Mouse (Mus musculus): Measurements from ENCODE around the gene Psmb5. TPM values are rescaled to one million over a fixed set of nuclear protein-coding genes. Genes with fewer than 3 reads are reported as not detected.

The Psmb5 gene
- 100 to 1,000 TPM; 211 to 215 TPM for total RNA-seq (2021)
- long read RNA-seq, experiment 1, transcript Psmb5-201 (3 exons, 899 nt) = major isoform, 127 of 131 reads
- long read RNA-seq, experiment 1, partial matches to known transcripts = 4 of 131 reads
- long read RNA-seq, experiment 1, other reads (novel, unspliced or antisense) = 0 of 131 reads
- long read RNA-seq, experiment 2, transcript Psmb5-201 (3 exons, 899 nt) = major isoform, 288 of 295 reads
- long read RNA-seq, experiment 2, partial matches to known transcripts = 6 of 295 reads
- long read RNA-seq, experiment 2, other reads (novel, unspliced or antisense) = 1 of 295 reads

DNA sequence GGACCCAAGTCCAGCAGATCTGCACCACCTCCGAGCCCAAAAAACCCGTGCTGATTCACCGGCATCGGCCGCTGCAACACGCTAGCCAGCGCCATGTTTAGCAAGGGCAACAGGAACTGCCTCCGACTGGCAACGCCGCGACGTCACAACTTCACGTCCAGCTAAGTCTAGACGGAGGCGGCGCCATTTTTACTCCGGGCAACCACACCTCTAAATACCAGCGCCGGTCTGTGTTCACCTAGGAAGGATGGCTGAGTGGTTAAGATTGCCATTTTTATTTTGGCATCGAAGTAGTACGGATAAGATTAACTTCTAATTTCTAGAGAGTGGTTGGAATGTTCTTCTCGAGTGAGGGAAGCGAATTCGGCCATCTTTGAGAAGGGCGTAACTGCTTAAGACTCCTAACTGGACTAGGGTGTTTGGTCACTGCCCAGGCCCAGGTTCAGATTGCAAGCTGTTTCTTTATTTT, at the start of gene Psmb5:
Gene Psmb5 (minus strand): TSS at position 126 of the 469 bp plus-strand sequence.
- DNase-seq (ENCODE audit: low spot score in 2 of 2) = peak; percentile 92 to 95

GRCm38 (mm10) chr14:54664477-54665222, 46.8 kb upstream of the Psmb5 start:
- DNase-seq (ENCODE audit: low spot score in 2 of 2) = no peak

- DNase-seq (ENCODE audit: low spot score in 2 of 2) = no peak
These were observed 42.2 kb upstream of the Psmb5 start for GRCm38 (mm10) chr14:54660009-54660408.

DNA sequence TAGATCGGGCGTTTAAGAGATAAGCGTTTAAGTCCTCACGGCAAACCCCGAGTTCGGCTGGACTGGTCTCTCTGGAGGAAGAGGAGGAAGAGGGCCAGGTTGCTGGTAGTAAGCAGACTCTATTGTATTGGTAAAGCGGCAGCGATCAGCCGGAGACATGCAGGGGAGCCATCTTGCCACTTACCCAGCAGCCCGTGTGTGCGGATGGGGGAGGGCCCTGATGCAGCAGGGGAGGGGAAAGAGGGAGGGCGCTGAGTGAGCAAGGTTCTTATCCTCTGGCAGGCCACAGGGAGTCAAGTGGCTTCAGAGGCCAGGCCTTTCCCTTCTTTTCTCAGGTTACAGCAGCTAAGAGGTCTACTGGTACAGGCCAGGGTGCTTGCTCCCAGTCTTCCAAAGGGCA, 35.7 kb upstream of the Psmb5 start:
- peak; percentile 76 to 86 for DNase-seq (ENCODE audit: low spot score in 2 of 2)

DNA sequence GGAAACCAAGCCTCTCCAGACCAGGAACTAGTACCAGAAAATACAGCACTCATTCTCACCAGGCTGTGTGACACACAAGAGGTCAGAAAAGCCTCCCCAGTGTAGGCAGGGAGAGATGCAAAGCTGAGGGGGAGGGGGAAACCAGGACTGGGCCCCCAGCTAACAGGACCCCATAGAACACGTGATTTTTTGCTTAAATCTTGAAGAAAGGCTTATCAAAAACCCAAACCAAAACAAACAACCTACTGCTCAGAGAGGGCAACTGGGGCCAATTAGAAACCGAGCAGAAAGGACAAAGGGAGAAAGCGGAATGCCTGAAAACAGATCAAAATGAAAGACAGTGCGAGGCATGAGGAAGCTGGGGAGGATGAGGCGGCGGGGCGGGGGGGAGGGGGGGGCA, 35.0 kb upstream of the Psmb5 start:
- no peak for DNase-seq (ENCODE audit: low spot score in 2 of 2)

- no peak for DNase-seq (ENCODE audit: low spot score in 2 of 2)
These were observed 33.7 kb upstream of the Psmb5 start for GRCm38 (mm10) chr14:54651556-54651955.

DNA sequence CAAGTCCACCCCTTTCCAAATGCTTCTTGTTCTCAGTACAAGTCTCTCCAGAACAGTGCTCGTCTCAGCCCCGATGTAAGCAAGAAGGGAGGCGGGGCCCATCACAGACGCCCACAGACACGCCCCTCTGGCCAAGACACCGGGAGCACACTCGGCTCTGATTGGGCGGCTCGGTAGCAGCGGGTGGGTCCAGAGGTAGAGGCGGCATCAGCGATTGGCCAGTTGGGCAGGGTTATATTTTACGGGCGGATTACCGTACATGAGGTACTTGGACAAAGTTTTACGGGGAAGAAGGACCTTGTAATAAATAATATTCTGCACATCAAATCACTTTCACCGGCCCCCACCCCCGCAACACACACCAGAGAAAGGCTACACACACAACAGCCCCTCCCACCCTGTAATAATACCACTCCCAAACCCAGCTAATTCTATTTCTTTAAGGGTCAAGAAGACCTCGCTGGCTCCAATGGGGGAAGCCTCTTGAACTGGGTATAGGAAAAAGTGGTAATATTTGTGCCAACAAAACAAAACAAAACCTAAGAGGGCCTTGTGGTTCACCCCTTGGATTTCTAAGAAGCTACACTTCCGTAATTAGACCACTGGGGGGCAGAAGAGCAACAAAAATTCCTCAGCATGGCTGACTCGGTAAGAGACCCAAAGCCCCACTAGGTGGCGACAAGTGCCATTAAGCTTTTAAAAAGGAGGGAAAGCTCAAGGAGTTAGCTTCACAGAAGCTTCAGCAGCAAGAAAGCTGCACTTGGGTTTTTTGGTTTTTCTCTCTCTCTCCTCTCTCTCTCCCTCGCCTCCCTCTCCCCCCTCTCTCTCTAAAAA, 33.0 kb upstream of the Psmb5 start:
- peak; percentile 71 to 91 for DNase-seq (ENCODE audit: low spot score in 2 of 2)

DNA sequence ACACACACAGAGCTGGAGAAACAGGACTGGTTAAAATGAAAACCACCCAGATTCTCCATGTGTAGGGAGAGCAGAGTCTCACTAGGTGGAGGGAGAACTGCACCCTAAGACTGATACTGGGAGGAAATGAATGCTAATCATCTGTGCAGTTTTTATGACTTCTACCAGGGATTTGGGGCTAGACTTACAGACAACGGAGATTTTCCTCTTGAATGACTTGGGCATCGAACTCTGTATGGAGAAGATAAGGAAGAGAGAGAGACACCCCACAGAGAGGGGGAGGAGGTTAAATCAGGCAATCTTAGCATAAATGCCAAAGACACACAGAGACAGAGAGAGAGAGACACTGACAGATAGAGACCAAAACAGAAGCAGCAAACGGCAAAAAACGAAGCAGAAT, 30.1 kb upstream of the Psmb5 start:
- no peak for DNase-seq (ENCODE audit: low spot score in 2 of 2)

GRCm38 (mm10) chr14:54646898-54647636, 29.2 kb upstream of the Psmb5 start:
- DNase-seq (ENCODE audit: low spot score in 2 of 2) = no peak

DNA sequence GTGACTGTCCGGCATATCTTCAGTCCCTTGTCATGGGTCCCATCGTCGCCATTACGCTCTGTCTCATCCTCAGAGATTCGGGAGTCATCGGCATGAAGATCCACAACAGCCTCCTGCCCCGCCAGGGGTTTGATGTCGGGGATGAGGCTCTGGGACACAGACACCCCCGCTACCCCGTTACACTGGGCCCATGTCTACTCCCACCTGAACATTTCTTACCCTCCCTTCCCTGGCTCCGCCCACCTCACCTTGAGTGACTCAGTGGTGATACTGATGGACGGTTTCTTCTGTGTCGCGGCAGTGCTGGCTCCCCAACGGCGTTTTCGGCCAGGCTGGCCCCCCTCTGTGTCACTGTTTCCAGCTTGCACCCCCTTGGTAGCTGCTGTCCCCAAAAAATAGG, 28.6 kb upstream of the Psmb5 start:
- no peak for DNase-seq (ENCODE audit: low spot score in 2 of 2)

GRCm38 (mm10) chr14:54644294-54644693, 26.5 kb upstream of the Psmb5 start:
- no peak for DNase-seq (ENCODE audit: low spot score in 2 of 2)

GRCm38 (mm10) chr14:54643011-54643410, 25.2 kb upstream of the Psmb5 start:
- DNase-seq (ENCODE audit: low spot score in 2 of 2) = no peak

GRCm38 (mm10) chr14:54642224-54642944, 24.6 kb upstream of the Psmb5 start:
- DNase-seq (ENCODE audit: low spot score in 2 of 2) = no peak

GRCm38 (mm10) chr14:54641305-54641969, 23.6 kb upstream of the Psmb5 start, which contains the start of gene Cdh24:
Cdh24 (minus strand) TSS chr14:54641364.
- peak; percentile 90 to 91 for DNase-seq (ENCODE audit: low spot score in 2 of 2)

DNA sequence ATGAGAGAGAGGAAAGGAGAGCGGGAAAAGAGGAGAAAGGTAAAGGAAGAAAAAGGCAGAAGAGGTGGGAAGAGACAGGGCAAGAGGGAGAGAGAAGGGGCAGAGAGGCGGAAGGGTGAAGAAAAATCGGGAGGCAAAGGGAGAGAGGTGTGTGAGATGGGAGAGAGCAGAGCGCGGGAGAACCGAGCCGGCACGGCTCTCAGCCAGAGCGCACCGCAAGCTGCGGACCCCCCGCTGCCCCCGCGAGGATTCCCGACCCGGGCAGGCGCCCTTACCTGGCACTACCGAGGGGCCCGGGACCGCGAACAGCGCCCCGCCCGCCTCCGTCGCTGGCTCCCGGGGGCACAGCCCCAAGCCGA, 23.1 kb upstream of the Psmb5 start, which contains the start of gene Gm17606:
Gene Gm17606 (plus strand): TSS at position 7 of the 359 bp plus-strand sequence.
- DNase-seq (ENCODE audit: low spot score in 2 of 2) = no peak

DNA sequence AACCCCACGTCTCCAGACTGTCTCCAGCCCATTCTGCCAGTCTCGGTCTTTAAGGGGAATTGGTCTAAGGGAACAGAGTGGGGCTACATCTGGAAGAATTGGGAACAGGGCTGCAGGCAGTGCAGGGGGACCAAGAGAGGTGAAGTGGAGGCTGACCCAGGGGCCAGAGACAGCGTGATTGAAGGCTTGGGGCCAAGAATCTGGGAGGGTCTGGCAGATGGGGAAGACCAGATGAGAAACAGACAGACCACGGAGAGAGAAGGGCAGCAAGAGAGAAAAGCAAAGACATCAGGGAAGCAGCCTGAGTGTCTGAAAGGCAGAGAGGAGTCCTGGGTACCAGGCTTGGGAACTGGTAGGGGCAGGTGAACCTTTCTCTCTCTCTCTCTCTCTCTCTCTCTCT, 22.3 kb upstream of the Psmb5 start:
- no peak for DNase-seq (ENCODE audit: low spot score in 2 of 2)

GRCm38 (mm10) chr14:54638210-54638609, 20.4 kb upstream of the Psmb5 start:
- peak in 1 of 2 experiments; percentile 43 for DNase-seq (ENCODE audit: low spot score in 2 of 2)

DNA sequence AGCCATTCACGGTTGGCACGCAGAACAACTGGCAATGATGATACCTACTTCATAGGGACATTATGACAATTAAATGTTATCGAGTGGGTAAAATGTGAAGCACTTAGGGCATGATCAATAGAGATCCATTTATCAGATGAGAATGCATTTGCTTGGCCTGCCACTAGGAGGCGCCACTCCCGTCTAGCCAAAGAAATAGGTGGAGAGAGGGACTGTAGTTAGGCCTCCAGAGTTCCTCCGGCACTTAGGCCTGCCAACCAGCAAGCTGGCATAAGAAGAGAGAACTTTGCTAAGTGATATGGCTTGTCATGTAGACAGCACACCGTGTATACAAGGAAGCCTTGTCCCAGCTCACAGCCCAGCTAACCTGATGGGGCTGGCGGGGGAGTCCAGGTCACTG, 19.1 kb upstream of the Psmb5 start:
- peak in 1 of 2 experiments; percentile 37 for DNase-seq (ENCODE audit: low spot score in 2 of 2)

DNA sequence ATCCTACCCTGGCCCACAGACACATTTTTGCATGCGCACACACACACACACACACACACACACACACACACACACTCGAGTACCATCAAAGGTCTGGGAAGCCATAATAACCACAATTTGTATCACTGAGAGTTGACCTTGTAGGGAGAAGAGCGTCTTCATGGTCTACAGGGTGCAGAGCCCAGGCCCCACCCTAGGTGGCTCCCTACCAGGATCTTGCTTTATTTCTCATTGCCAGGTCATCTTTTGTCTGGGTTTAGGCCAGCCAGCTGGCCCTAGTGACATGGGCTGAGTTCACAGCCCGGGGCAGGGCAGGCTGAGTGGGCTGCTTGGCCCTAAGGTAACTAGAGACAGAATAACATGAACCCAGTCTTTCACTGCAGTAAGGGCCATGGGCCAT, 16.4 kb upstream of the Psmb5 start:
- DNase-seq (ENCODE audit: low spot score in 2 of 2) = no peak

DNA sequence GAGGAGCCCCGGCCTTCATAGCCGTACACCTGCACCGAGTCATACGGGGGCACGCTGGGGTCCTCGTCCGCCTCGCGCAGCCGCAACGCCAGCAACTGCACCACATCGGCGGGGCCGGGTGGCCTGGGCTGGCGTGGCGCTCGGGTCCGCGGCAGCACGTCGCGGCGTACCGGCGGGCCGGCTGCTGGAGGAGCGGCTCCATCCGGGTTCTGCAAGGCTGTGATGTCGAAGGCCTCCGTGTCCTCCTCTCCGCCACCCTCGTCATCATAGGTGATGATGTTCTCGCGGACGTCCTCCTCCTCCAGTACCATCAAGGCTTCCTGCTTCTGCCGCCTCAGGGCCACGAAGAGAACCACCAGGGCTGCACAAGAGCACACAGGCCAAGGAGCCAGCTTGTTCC, 14.4 kb upstream of the Psmb5 start:
- DNase-seq (ENCODE audit: low spot score in 2 of 2) = no peak

All from layer of hippocampus, postnatal 14 days (tissue).